In genomic region chr1:43399602-43400216, GRCm38 (mm10) we compare ENCODE assay signal across 27 mouse cellular contexts. TPM values are rescaled to one million over a fixed set of nuclear protein-coding genes. Genes with fewer than 3 reads are reported as not detected.
DNase-seq lines count a peak whose midpoint lies in the region; ATAC-seq and TF ChIP-seq lines count a peak whose summit lies in the region.
"Had no signal": no experiment of that assay in that cellular context is flagged by ENCODE, and none has a peak within 500 bp of the region (broad histone marks: within the 10 kb centered on the region; RNA-seq: fewer than 3 reads in every experiment).

No protein-coding gene starts in this region.

- no peak overlapping the region for H3K4me3 ChIP-seq in liver, embryonic 15.5 days (replicated peaks)
- H3K4me3 ChIP-seq in kidney, adult 2 months (ENCODE audit: insufficient read depth, low read depth, low read length): no peak overlapping the region
- H3K4me3 ChIP-seq: heart, adult 2 months; heart, embryonic 12.5 days; hindbrain, embryonic 15.5 days; limb, embryonic 12.5 days; stomach, embryonic 15.5 days had no signal

- H3K36me3 ChIP-seq in liver, embryonic 15.5 days (replicated peaks): no peaks in the 10 kb centered on the region
- no peaks in the 10 kb centered on the region for H3K36me3 ChIP-seq in kidney, adult 2 months (ENCODE audit: control insufficient read depth, insufficient read depth, low read length)
- H3K36me3 ChIP-seq: heart, embryonic 12.5 days; hindbrain, embryonic 15.5 days; limb, embryonic 12.5 days; stomach, embryonic 15.5 days had no signal

- peak; percentile 56 for ATAC-seq in common myeloid progenitor, adult 5-6 weeks (replicated peaks; ENCODE audit: low read depth, poor library complexity, severe bottlenecking)
- ATAC-seq in liver, embryonic 15.5 days (ENCODE audit: insufficient read depth): peak; percentile 79
- ATAC-seq: forebrain, embryonic 14.5 days; inflammation-experienced regulatory T-cells, adult 6 months; lung, postnatal 0 days had no signal

- H3K4me1 ChIP-seq in liver, embryonic 15.5 days (replicated peaks): peaks cover 15% of the 10 kb centered on the region; the same call in 1 of the 2 replicates
- no peaks in the 10 kb centered on the region for H3K4me1 ChIP-seq in kidney, adult 2 months (ENCODE audit: control insufficient read depth, insufficient read depth, low read length)
- H3K4me1 ChIP-seq: hindbrain, embryonic 15.5 days had no signal

- no peak overlapping the region for H3K4me2 ChIP-seq in liver, embryonic 15.5 days
- H3K4me2 ChIP-seq: heart, embryonic 12.5 days; hindbrain, embryonic 15.5 days; limb, embryonic 12.5 days; stomach, embryonic 15.5 days had no signal

- no peaks in the 10 kb centered on the region for H3K9me3 ChIP-seq in liver, embryonic 15.5 days (replicated peaks)
- H3K9me3 ChIP-seq: heart, embryonic 12.5 days; hindbrain, embryonic 15.5 days; limb, embryonic 12.5 days; stomach, embryonic 15.5 days had no signal

- peak; percentile 17 for DNase-seq in liver
- DNase-seq in yolk sac, embryonic 10.5 days (ENCODE audit: low spot score): peak; percentile 46
- no peak for DNase-seq in kidney, adult 2 months
- no peak for DNase-seq in spleen, adult 12 weeks (ENCODE audit: low spot score)
- no peak for DNase-seq in left cerebral cortex, postnatal 36 days (ENCODE audit: low spot score in 2 of 2)
- DNase-seq: adrenal gland, postnatal 10 days; B cell, adult 2 months; cerebellum, adult 11 months; cerebellum, adult 9-10 months; gastrocnemius, postnatal 36 days; heart, adult 2 months; kidney, postnatal 14 days; layer of hippocampus, adult 9-11 months; lung, adult 18-20 months; lung, postnatal 4 days; midbrain, embryonic 14.5 days; retina, postnatal 1 day; right cerebral cortex, postnatal 14 days had no signal

- H3K27me3 ChIP-seq in liver, embryonic 15.5 days: no peaks in the 10 kb centered on the region
- no peaks in the 10 kb centered on the region for H3K27me3 ChIP-seq in kidney, adult 2 months (replicated peaks; ENCODE audit: control insufficient read depth, insufficient read depth, low read length)
- H3K27me3 ChIP-seq: heart, embryonic 12.5 days; hindbrain, embryonic 15.5 days; limb, embryonic 12.5 days; stomach, embryonic 15.5 days had no signal

- H3K27ac ChIP-seq in liver, embryonic 15.5 days (replicated peaks): 0 out of 2 replicates have a peak overlapping the region, but pooled peaks have one; percentile 1
- no peak overlapping the region for H3K27ac ChIP-seq in kidney, adult 2 months (ENCODE audit: insufficient read depth, low read depth, low read length)
- H3K27ac ChIP-seq: heart, adult 2 months; hindbrain, embryonic 15.5 days; limb, embryonic 12.5 days; stomach, embryonic 15.5 days had no signal

- TF ChIP-seq POLR2A in kidney, adult 2 months (IDR thresholded peaks at IDR 0.05; ENCODE audit: low read depth, low read length): no peak

- intact Hi-C loops in left cerebral cortex, postnatal 36 days (cut with DNase I): no loop called here

- H3K9ac ChIP-seq in liver, embryonic 15.5 days: no peak overlapping the region
- H3K9ac ChIP-seq: heart, embryonic 12.5 days; hindbrain, embryonic 15.5 days; limb, embryonic 12.5 days; stomach, embryonic 15.5 days had no signal

- 14% methylated on average over 8 of the region's 8 CpGs for WGBS in liver, embryonic 15.5 days (ENCODE audit: insufficient replicate concordance)
- 79% methylated on average over 8 of the region's 8 CpGs for WGBS in kidney, adult 2 months

- TF ChIP-seq CTCF in kidney, adult 2 months (conservative IDR thresholded peaks at IDR 0.05; ENCODE audit: insufficient read depth, insufficient read length, low read depth, low read length): no peak

RNA-seq across cellular contexts. Expression of gene Nck2, which starts 44.7 kb away (rescaled TPM):
- 16.6 and 25.2 TPM in 2 replicates for total RNA-seq in common myeloid progenitor, adult 5-6 weeks (2017)
- 10.2 and 10.8 TPM in 2 replicates for polyA plus RNA-seq in liver, embryonic 15.5 days (2015; fragmentation: Nextera tagmentation; extraction: Ambion mirVana)
- 19.1 and 23.7 TPM in 2 replicates for polyA plus RNA-seq in kidney, adult 2 months (2012; rRNA removed)
- total RNA-seq in left cerebral cortex, postnatal 36 days (2021): 10 to 100 TPM; 38.7 to 38.8 TPM

Comparison
In these comparisons a context has a peak if more than half of its experiments do, and no peak if none do; other contexts are left out.
1. DNase-seq: peak in liver (single experiment) and yolk sac, embryonic 10.5 days (single experiment); none in kidney, adult 2 months (single experiment), spleen, adult 12 weeks (single experiment) and left cerebral cortex, postnatal 36 days (0 of 2).